Mouse (Mus musculus) cerebellum, postnatal 10 days (tissue): ENCODE measurements around the gene Ndufs6.

Source experiments
- DNase-seq, 2 experiments: peaks; one replicate each; pipeline ENCODE4 v3.0.0; 2021; ENCODE audit warnings: mixed read lengths in 2 of 2

Gene Ndufs6

DNA sequence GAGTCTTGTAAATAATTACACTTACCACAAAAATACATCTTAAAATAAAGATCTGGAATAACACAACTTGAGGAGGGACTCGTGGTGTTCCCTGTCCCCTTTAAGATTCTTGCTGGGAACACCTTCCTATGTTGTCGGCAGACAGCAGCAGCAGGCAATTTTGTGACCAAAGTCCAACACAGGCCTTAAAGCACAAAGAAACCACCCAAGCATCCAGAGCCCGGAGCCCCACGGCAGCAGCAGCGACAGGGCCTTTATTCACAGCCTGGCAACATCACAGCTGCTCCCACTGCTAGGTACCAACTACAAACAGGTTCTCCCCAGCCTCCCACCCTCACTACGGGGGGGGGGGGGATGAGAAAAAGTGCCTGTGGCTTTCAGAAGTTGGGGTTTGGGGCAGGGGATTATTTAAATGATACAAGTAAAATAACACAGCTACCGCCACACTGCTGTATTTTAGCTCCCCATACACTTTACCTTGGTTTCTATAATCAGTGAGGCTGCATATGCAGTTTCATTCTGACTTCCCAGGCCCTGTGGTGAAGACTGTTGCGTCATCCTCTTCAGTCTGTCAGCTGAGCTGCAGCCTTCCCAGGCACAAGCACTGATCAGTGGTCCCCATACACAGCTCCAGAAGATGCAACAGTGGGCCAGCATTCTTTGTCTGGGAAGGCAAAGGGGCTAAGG lies 22.8 kb downstream of the Ndufs6 start:
- no peak for DNase-seq

DNA sequence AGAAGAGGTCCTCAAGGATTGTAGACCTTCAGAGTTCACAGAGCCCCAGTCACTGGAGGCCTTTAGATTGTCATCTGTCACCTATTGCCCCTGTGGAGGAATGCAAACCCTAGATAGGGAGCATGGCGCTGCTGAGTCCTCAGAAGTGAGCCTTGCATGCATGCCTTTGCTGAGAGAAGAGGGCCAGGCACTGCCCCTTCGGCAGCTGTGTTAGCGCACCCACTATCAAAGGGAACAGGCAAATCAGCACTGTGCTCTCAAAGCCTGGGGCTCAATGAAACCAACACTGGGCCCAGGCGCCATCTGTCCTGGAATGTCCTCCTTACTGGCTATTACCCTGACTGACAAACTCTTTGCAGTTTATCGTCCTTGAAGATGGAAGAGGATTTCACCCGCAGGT lies 23.6 kb downstream of the Ndufs6 start:
- no peak for DNase-seq

DNA sequence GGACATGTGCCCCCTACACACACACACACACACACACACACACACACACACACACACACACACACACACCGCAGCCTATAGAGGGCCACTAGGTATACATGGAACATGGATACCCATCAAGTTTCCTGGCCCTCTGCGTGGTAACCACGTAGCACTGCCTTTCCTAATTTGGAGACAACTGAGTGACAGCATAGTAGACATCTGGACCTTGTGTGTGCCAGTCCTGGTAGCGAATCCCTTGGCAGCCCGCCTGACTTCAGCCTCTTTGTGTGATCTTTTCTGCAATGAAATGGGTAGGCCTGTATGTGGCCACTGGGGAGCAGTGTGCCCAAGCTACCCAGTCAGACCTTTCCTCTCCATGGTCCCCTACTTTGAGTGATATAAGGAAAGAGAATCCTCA lies 29.0 kb downstream of the Ndufs6 start:
- peak; percentile 19 to 42 for DNase-seq

DNA sequence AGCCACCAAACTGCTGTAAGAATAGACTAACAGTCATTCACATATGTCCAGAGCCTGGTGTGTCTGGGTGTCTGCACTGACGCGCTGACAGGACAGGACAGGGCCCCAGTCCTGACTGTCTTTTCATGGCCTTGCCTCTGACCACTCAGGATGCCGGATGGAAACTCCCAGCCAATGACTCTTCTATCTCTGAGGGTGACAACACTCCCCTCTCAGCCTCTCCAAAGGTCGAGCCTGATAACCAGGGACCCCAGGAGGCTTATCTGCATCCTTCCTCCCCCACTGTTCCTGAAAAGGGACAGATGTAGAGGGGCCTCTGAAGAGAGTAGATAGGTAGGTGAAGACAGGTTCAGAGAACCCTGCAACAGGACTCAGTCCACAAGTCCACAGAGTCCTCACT lies 29.6 kb downstream of the Ndufs6 start:
- DNase-seq = no peak

GRCm38 (mm10) chr13:73291102-73291501 lies 37.2 kb downstream of the Ndufs6 start:
- DNase-seq = no peak

- DNase-seq = no peak
Measured at GRCm38 (mm10) chr13:73290206-73290605, 38.1 kb downstream of the Ndufs6 start.

GRCm38 (mm10) chr13:73283534-73283933 lies 44.8 kb downstream of the Ndufs6 start:
- no peak for DNase-seq

- no peak for DNase-seq
Measured at GRCm38 (mm10) chr13:73282407-73282806, 45.9 kb downstream of the Ndufs6 start.

- no peak for DNase-seq
Measured at GRCm38 (mm10) chr13:73279196-73279595, 49.1 kb downstream of the Ndufs6 start.

DNA sequence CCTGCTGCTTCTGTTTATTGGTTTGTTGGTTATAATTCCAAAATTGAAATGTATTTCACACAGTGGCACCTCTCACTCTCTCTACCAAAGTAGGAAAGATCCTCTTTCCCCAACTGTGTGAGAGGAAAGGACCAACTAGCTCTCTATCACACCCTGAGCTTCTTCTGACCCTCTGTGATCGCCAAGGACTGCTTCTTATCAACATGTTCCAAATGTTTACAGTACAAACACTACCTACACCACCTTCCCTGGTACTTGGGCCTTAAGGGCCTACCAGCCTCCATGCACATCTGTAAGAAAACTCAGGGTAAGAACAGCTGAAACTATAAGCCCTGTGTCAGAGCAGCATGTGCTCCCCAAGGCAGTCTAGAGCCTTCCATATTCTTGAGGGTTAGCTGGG lies 50.5 kb downstream of the Ndufs6 start:
- DNase-seq = no peak

DNA sequence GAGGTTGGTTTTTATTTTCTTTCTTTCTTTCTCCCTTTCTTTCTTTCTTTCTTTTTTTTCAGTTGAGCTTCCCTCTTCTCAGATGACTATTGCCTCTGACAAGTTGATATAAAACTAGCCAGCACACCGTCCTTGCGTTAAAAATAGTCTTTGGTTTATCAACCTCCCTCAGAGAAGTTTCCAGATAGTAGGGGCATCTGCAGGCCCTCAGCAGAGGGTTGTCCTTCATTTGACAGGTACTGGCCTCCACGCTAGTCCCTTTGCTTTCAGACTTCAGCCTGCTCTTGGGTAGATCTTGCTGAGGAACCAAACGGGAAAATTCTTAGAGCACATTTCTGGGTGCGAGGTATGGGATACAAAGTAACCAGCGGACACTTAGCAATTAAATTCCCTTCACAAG lies 51.0 kb downstream of the Ndufs6 start:
- DNase-seq = no peak

DNA sequence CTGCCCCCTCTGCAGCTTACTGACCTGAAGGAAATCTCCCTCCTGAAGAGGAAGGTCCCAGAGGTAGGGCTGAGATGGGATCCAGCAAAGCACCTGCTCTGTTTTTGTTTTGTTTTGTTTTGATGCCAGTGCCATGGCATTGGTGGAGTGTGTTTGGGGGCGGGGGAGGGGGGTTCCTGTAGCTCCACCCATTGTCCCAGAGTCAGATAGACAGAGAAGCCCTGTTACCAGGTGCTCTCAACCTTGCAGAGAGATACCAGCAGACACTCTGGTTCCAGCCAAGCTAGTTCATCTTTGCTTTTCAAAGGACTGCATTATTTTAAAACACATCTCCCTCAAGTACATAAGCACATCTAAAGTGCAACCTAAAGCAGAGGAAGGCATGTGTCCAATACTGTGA lies 54.8 kb downstream of the Ndufs6 start:
- DNase-seq = no peak

DNA sequence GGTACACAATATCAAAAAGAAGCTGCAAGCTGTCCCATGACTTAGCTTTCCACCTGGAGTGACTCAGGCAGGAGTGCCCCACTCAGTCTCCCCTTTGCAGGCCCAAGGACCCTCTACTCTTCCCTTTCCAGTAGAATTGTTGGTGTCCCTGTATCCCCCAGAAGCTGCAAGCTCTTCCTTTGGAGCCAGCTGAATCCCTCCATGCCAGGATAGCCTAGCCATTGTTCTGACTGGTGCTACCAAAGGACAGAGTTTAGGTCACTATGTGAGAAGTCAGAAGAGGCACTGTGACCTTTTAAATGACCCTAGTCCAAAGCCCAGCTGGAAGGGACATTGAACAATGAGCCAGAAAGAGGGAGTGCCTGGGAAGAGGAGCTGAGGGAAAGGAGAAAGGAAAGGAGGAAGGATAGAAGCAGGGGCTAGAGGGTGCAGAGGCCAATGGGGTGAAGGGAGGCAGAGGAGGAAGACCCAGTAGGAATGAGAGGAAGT lies 55.5 kb downstream of the Ndufs6 start:
- no peak for DNase-seq

DNA sequence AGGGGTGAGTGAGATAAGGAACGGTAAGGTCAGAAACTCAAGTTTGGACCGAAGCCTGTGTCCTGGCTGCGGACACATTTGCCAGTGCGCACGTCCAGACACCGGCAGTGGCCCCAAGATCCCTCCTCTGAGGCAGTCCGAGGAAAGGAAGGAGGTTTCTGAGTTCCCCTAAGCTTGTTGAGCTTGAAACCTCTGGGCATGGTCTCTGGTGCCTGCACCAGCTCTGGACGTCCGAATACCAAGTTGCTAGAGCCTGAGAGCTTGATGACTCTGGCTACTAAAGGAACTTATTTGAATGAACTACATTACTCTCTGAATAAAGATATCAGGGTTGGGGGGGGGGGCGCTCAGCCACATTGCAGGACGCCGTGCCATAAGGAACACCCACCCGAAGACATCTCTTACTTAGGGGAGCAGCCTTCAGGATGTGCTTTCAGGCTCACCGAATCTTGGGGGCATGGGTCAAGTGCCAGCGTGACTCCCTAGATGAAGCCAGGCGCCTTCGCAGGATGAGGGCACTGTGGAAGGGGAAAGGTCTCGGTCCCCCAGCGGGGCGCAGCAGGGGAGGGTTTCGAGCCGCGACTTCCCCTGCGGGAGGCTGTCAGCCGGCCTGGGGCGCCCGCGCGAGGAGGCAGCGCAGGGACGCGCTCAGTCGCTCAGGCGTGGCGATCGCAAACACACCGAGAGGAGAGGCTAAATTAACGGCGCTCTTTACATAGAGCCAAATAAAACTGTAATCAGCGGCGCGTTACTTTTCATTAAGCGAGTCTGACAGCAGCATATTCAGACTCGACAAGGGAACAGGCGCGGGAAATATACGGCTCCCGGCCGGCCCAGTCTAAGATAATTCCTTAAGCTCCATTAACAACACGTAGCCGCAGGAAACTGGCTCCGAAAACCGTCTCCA lies 56.8 kb downstream of the Ndufs6 start:
- peak in 1 of 2 experiments; percentile 20 for DNase-seq

- DNase-seq = no peak
Measured at GRCm38 (mm10) chr13:73270451-73271081, 57.8 kb downstream of the Ndufs6 start.

DNA sequence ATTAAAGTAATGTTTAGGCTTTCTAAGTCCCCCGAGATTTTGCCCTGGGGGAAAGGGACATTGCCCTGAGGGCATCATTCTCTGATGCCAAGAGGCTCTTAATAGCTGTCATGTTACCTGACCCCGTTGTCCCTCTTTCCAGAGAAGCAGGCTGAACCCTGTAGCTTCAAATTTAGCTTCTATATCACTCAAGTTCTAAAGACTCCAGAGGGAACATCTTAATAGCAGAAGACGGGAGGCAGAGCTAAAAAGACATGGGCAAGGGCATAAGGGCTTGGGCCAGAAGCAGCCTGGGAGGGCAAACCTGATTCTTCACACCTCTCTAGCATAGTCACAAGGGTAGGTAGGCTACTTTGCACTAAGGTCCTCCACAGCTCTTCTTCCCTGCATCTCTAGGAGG lies 58.5 kb downstream of the Ndufs6 start:
- no peak for DNase-seq
